Mouse (Mus musculus) stomach, postnatal 0 days (tissue): ENCODE results near the gene Gm40193. TPM values are rescaled to one million over a fixed set of nuclear protein-coding genes. Genes with fewer than 3 reads are reported as not detected.

Experiments
- ATAC-seq: fragments of 200-750 bp; cut with Nextera tagmentation; 2 replicates; pipeline ENCODE4 v1.8.0; 2017; ENCODE audit not compliant: low FRiP score, low TSS enrichment
- DNase-seq: peaks from one replicate; pipeline ENCODE4 v3.0.0-alpha.2; 2016; ENCODE audit warnings: low spot score
- H3K27ac ChIP-seq: fragments of 300-500 bp; sonication (generic); replicated peaks from 2 replicates; pipeline ENCODE4 v1.5.1; 2014; ENCODE audit warnings: mild to moderate bottlenecking, control low read depth
- H3K27me3 ChIP-seq: fragments of 300-500 bp; sonication (generic); 2 replicates; pipeline ENCODE4 v1.6.1; 2014; ENCODE audit warnings: low read length; ENCODE audit not compliant: control insufficient read depth, insufficient read depth
- H3K36me3 ChIP-seq: fragments of 300-500 bp; sonication (generic); 2 replicates; pipeline ENCODE4 v1.6.1; 2014; ENCODE audit warnings: low read length, mixed read lengths; ENCODE audit not compliant: control insufficient read depth, insufficient read depth
- H3K4me1 ChIP-seq: fragments of 300-500 bp; sonication (generic); replicated peaks from 2 replicates; pipeline ENCODE4 v1.6.1; 2014; ENCODE audit warnings: antibody characterized with exemption; ENCODE audit not compliant: control insufficient read depth, insufficient read depth
- H3K4me2 ChIP-seq: fragments of 300-500 bp; sonication (generic); replicated peaks from 2 replicates; pipeline ENCODE4 v1.6.1; 2014; ENCODE audit warnings: low read depth, mild to moderate bottlenecking, control low read depth, moderate library complexity
- H3K4me3 ChIP-seq: fragments of 300-500 bp; sonication (generic); 2 replicates; pipeline ENCODE4 v1.5.1; 2014; ENCODE audit warnings: low read depth, low read length, control low read depth
- H3K9ac ChIP-seq: fragments of 300-500 bp; sonication (generic); 2 replicates; pipeline ENCODE4 v1.6.1; 2014; ENCODE audit warnings: mild to moderate bottlenecking, low read length, control low read depth, mixed read lengths
- H3K9me3 ChIP-seq: fragments of 300-500 bp; sonication (generic); 2 replicates; pipeline ENCODE4 v1.6.1; 2016; ENCODE audit warnings: low read length; ENCODE audit not compliant: control insufficient read depth
- CTCF ChIP-seq: IDR thresholded peaks from 2 replicates; pipeline ENCODE4 v1.5.1; 2016; ENCODE audit warnings: antibody characterized with exemption, low read depth, mild to moderate bottlenecking, moderate library complexity
- EP300 ChIP-seq: optimal IDR thresholded peaks from 2 replicates; pipeline ENCODE3; 2016; ENCODE audit warnings: antibody characterized with exemption
- WGBS: fragments of 180-500 bp; shearing (Covaris S2); extraction: QIAGEN DNeasy Blood & Tissue Kit; methylation state at CpG from one replicate; pipeline ENCODE4 v1.1.7; 2014; 5-methylcytosine and 5-hydroxymethylcytosine counted together
- polyA plus RNA-seq: library from polyadenylated mRNA; unstranded; fragments of >200 nt; fragmentation: Nextera tagmentation; extraction: Ambion mirVana; gene quantifications from 2 replicates; pipeline ENCODE4 v1.2.1, GENCODE M21; 2015

Gene Gm40193
- polyA plus RNA-seq, 1 experiment from 2014 or later: not detected

GRCm38 (mm10) chr11:70499566-70500475, 32.9 kb downstream of the Gm40193 start:
- Histone ChIP-seq H3K36me3 (no peaks in the 10 kb centered on the region), H3K27me3 (no peaks in the 10 kb centered on the region), H3K4me1 (no peaks in the 10 kb centered on the region), H3K9me3 (no peaks in the 10 kb centered on the region), H3K4me2 (no peak overlapping the region), H3K9ac (no peak overlapping the region), H3K27ac (no peak overlapping the region), H3K4me3 (no peak overlapping the region)
- WGBS: 55% methylated on average over 14 of the region's 14 CpGs
- peak; percentile 66 for TF ChIP-seq CTCF
- TF ChIP-seq EP300: no peak
- DNase-seq (no peak), ATAC-seq (peak; percentile 19)

GRCm38 (mm10) chr11:70489684-70490083, 43.1 kb downstream of the Gm40193 start:
- Histone ChIP-seq H3K27ac (no peak overlapping the region), H3K9ac (no peak overlapping the region), H3K27me3 (no peaks in the 10 kb centered on the region), H3K36me3 (no peaks in the 10 kb centered on the region), H3K4me1 (no peaks in the 10 kb centered on the region), H3K4me3 (no peak overlapping the region), H3K9me3 (no peaks in the 10 kb centered on the region), H3K4me2 (no peak overlapping the region)
- no peak for ATAC-seq
- 86% methylated on average over 6 of the region's 6 CpGs for WGBS
- no peak for TF ChIP-seq CTCF
- no peak for TF ChIP-seq EP300
- DNase-seq: no peak

DNA sequence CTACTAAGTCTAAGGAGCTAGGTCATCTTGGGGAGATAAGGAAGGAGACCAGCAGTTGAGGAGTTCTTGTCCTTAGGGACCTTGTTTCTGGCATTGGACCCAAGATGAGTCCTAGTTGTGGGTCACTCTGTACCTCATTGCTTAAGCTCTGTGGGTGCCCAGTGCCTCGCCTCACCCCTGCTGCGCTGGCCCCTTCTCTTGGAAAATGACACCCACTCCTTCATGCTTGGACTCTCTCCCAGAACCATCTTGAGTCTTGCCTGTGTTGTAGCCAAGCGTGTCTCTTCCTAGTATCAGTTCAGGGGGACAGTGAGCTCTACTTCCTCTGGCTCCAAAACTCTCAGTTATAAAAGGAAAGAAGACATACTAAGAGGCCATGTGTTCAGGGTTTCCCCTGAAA, 43.6 kb downstream of the Gm40193 start:
- 86% methylated on average over 3 of the region's 3 CpGs for WGBS
- no peak for ATAC-seq

DNA sequence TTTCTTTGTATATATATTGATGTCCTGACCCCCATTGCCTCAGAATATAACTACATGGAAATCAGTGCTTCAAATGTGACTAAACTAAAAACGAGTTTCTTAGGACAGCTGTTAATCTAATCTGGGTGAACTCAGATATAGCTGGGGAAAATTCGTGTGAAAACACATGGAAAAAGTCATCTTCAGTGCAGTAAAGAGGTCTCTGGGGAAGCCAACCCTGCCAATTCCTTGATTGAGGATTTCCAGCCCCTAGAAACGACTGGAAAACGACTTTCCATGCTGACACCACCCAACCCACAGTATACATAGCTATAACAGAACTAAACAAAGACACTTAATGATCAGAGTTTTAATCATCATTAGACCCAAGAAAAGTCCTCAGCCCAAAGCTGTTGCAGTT, 44.9 kb downstream of the Gm40193 start:
- H3K4me1 ChIP-seq: no peaks in the 10 kb centered on the region
- H3K4me3 ChIP-seq: no peak overlapping the region
- H3K27me3 ChIP-seq: no peaks in the 10 kb centered on the region
- no peak overlapping the region for H3K9ac ChIP-seq
- no peaks in the 10 kb centered on the region for H3K9me3 ChIP-seq
- H3K27ac ChIP-seq: no peak overlapping the region
- TF ChIP-seq CTCF (no peak), EP300 (no peak)
- DNase-seq (no peak), ATAC-seq (no peak)
- H3K4me2 ChIP-seq: no peak overlapping the region
- no peaks in the 10 kb centered on the region for H3K36me3 ChIP-seq
- 43% methylated on average over 4 of the region's 4 CpGs for WGBS

More for the DNA sequence above, 43.6 kb downstream of the Gm40193 start:
- Histone ChIP-seq H3K36me3 (no peaks in the 10 kb centered on the region), H3K4me2 (no peak overlapping the region), H3K9ac (no peak overlapping the region), H3K4me1 (no peaks in the 10 kb centered on the region), H3K9me3 (no peaks in the 10 kb centered on the region), H3K4me3 (no peak overlapping the region), H3K27me3 (no peaks in the 10 kb centered on the region), H3K27ac (no peak overlapping the region)
- no peak for TF ChIP-seq EP300
- TF ChIP-seq CTCF: no peak
- DNase-seq: no peak

DNA sequence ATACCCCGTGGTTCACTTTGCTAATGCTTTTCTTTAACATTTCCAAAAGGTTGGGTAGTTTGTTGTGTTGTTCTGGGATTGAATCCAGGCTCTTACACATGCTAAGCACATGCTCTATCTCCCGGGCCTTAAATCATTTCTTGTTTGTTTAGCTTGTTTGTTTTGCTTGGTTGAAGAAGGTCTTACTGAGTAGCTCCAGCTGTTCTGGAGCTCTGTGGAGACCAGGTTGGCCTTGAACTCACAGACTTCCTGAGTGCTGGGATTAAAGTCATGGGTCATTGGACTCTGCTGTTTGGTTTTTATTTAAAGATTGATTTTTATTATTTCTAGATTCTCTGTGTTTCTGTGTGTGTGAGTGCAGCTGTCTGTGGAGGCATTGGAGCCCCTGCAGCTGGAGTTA, 47.2 kb downstream of the Gm40193 start:
- TF ChIP-seq CTCF: no peak

More for the DNA sequence above, 47.2 kb downstream of the Gm40193 start:
- 31% methylated on average over 2 of the region's 2 CpGs for WGBS
- Histone ChIP-seq H3K27me3 (no peaks in the 10 kb centered on the region), H3K4me2 (no peak overlapping the region), H3K4me1 (no peaks in the 10 kb centered on the region), H3K36me3 (no peaks in the 10 kb centered on the region), H3K9me3 (no peaks in the 10 kb centered on the region), H3K9ac (no peak overlapping the region), H3K4me3 (no peak overlapping the region), H3K27ac (no peak overlapping the region)
- DNase-seq: no peak
- no peak for ATAC-seq

Other genes with a start within 250 kb of the Gm40193 start
- gene Alox12e, start 210.3 kb downstream of the Gm40193 start, polyA plus RNA-seq: 0.05 and 0.17 TPM in 2 replicates
- gene Alox15, start 180.9 kb downstream of the Gm40193 start, polyA plus RNA-seq: 3.2 and 12.3 TPM in 2 replicates
- gene Pelp1, start 122.9 kb downstream of the Gm40193 start, polyA plus RNA-seq: 10.4 and 10.8 TPM in 2 replicates
- gene Arrb2, start 100.3 kb downstream of the Gm40193 start, polyA plus RNA-seq: 9.0 and 9.5 TPM in 2 replicates
- 27.4 and 28.6 TPM in 2 replicates for gene Med11, start 81.0 kb downstream of the Gm40193 start, polyA plus RNA-seq
- gene Zmynd15, start 73.5 kb downstream of the Gm40193 start, polyA plus RNA-seq: 0.62 and 0.86 TPM in 2 replicates
- gene Cxcl16, start 73.0 kb downstream of the Gm40193 start, polyA plus RNA-seq: 15.8 and 18.1 TPM in 2 replicates
- 91.8 and 104 TPM in 2 replicates for gene Tm4sf5, start 27.7 kb downstream of the Gm40193 start, polyA plus RNA-seq
- 0.15 and 0.36 TPM in 2 replicates for gene Vmo1, start 18.3 kb downstream of the Gm40193 start, polyA plus RNA-seq
- gene Gltpd2, start 13.7 kb downstream of the Gm40193 start, polyA plus RNA-seq: 0.32 and 0.40 TPM in 2 replicates
- 516 and 537 TPM in 2 replicates for gene Psmb6, start 7.6 kb downstream of the Gm40193 start, polyA plus RNA-seq
- gene Pld2, start 7.1 kb upstream of the Gm40193 start, polyA plus RNA-seq: 16.2 and 17.7 TPM in 2 replicates
- 8.5 and 10.2 TPM in 2 replicates for gene Mink1, start 29.9 kb upstream of the Gm40193 start, polyA plus RNA-seq
- gene 4930544D05Rik, start 82.9 kb upstream of the Gm40193 start, polyA plus RNA-seq: not detected in 2 replicates
- not detected in 2 replicates for gene Chrne, start 86.3 kb upstream of the Gm40193 start, polyA plus RNA-seq
- 0.06 and 0.07 TPM in 2 replicates for gene Gp1ba, start 106.2 kb upstream of the Gm40193 start, polyA plus RNA-seq
- gene Rnf167, start 114.3 kb upstream of the Gm40193 start, polyA plus RNA-seq: 62.8 and 70.5 TPM in 2 replicates
- 120 and 121 TPM in 2 replicates for gene Slc25a11, start 114.5 kb upstream of the Gm40193 start, polyA plus RNA-seq
- 1,446 and 1,550 TPM in 2 replicates for gene Pfn1, start 121.7 kb upstream of the Gm40193 start, polyA plus RNA-seq
- 9.6 and 10.8 TPM in 2 replicates for gene Eno3, start 124.3 kb upstream of the Gm40193 start, polyA plus RNA-seq
- 77.7 and 79.4 TPM in 2 replicates for gene Spag7, start 136.5 kb upstream of the Gm40193 start, polyA plus RNA-seq
- gene Camta2, start 155.2 kb upstream of the Gm40193 start, polyA plus RNA-seq: 6.5 and 7.9 TPM in 2 replicates
- gene Inca1, start 167.2 kb upstream of the Gm40193 start, polyA plus RNA-seq: 1.6 and 2.1 TPM in 2 replicates
- gene Kif1c, start 167.6 kb upstream of the Gm40193 start, polyA plus RNA-seq: 4.7 TPM in 2 replicates
- gene Zfp3, start 231.3 kb upstream of the Gm40193 start, polyA plus RNA-seq: 3.4 and 3.8 TPM in 2 replicates